Mouse (Mus musculus) brown adipose tissue, adult 24 weeks (tissue): Measurements from ENCODE around the gene Zbtb20. TPM values are rescaled to one million over a fixed set of nuclear protein-coding genes. Genes with fewer than 3 reads are reported as not detected.

Experiments used
- H3K27ac ChIP-seq: fragments of 200-500 bp; replicated peaks from 2 replicates; pipeline ENCODE4 v1.5.1; 2012; ENCODE audit warnings: low read depth, mild to moderate bottlenecking, low read length
- H3K4me1 ChIP-seq: fragments of 200-500 bp; 2 replicates; pipeline ENCODE4 v1.6.1; 2012; ENCODE audit warnings: low read length, mixed read lengths; ENCODE audit not compliant: control insufficient read depth, insufficient read depth, insufficient read length
- H3K4me3 ChIP-seq: fragments of 200-500 bp; 2 replicates; pipeline ENCODE4 v1.5.1; 2012; ENCODE audit warnings: low read depth, mild to moderate bottlenecking, low read length, moderate library complexity; ENCODE audit not compliant: insufficient read depth
- polyA plus RNA-seq: library from polyadenylated mRNA; stranded (reverse); fragments of >200 nt; gene quantifications from 2 replicates; pipeline ENCODE4 v1.2.4, GENCODE M21; 2012; ENCODE audit not compliant: missing spikeins, insufficient read depth, insufficient read length

The Zbtb20 gene
- polyA plus RNA-seq, 1 experiment = 30.7 TPM

GRCm38 (mm10) chr16:43405089-43405488 is 529.4 kb downstream of the Zbtb20 start:
- Histone ChIP-seq H3K27ac (peak overlapping the region; percentile 41; the same call in 1 of the 2 replicates), H3K4me3 (no peak overlapping the region), H3K4me1 (peaks cover 35% of the 10 kb centered on the region)

- Histone ChIP-seq H3K4me3 (no peak overlapping the region), H3K27ac (peak overlapping the region; percentile 0), H3K4me1 (peaks cover 39% of the 10 kb centered on the region)
These were observed 532.0 kb downstream of the Zbtb20 start for GRCm38 (mm10) chr16:43407594-43408142.

DNA sequence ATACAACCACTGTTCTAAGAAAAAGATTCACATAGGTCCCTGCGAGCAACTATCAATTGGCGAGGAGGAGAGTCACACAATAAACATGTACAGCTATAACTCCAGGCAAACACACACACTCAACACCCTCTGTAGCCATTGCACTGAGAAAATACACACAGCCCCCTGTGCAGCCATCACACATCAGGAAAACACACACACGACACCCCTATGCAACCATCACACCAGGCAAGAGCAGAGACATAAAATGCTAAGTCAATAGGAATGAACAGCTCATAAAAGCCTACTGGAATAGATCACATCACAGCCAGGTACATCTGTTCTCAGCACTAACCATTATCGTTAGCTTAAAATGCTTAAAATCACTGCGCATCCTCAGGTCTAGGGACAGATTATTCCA is 532.9 kb downstream of the Zbtb20 start:
- H3K27ac ChIP-seq = peak overlapping the region; percentile 73
- peaks cover 36% of the 10 kb centered on the region for H3K4me1 ChIP-seq
- H3K4me3 ChIP-seq = no peak overlapping the region

DNA sequence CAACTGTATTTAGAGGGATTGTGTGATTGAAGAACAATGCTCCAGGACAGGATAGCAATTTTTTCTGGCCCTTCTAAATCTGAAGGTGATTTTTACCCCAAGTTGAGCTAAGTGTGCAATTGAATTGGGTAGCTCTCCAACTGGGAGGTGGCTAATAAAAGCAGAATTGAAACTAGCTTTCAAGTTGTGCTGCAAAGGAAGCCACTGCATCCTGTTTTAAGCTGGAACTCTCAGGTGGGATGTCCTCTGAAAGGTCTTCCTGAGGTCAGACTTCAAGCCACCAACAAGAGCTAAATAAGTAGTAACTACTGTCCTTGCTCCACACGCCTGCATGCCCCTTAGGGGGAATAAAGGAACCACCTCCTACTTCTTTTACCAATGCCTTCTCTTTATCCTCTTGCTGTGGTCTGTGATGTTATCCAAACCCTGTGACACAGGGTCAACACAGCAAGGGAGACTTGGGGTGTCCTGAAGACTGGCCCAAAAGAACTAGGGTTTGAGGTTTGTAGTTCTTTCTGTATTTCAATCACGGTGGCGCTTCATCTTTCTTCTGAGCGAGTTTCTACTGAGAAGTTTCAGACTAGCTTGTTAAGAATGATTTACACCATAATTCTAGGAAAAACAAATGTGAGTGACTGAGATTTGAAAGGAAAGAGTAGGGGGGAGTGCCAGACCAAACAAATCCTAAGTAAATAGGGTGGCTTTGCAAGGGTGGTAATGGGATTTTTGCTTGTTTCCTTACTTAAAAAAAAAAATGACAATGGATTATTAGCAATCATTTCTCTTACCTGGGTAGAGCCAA is 533.6 kb downstream of the Zbtb20 start:
- H3K27ac ChIP-seq = peak overlapping the region; percentile 82
- no peak overlapping the region for H3K4me3 ChIP-seq
- H3K4me1 ChIP-seq = peaks cover 31% of the 10 kb centered on the region

DNA sequence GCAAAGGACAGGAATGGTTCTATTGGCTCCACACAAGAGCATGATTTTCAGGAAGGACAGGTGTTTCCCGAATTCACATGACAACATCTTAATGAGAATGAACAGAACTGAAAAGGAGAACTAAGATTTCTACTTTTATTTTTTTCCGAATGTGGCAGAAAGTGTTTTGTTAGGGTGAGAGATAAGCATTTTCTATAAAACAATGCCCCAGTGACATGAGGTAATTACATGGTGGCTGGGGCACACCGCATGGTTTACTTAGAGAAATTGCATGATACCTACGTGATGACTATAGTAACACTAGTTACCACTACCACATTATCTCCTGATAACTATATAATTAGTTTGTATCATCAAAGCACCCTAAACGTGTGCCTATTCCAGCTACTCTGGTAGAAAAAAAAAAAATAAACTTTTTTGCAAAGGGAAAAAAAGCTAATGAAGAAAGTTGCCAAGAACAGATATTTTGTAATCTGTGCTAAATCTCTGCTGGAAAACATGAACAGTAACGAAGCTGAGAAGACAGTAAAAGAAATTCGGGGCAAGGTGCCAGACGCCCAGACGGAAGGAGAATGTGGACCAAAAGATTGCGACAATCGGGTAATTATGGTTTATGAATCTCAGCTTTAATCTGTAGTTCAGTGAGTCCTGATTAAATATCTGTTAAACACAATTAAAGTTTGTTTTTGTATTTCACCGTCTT is 534.4 kb downstream of the Zbtb20 start:
- no peak overlapping the region; the same call in 1 of the 2 replicates for H3K27ac ChIP-seq
- H3K4me3 ChIP-seq = no peak overlapping the region
- peaks cover 28% of the 10 kb centered on the region for H3K4me1 ChIP-seq

DNA sequence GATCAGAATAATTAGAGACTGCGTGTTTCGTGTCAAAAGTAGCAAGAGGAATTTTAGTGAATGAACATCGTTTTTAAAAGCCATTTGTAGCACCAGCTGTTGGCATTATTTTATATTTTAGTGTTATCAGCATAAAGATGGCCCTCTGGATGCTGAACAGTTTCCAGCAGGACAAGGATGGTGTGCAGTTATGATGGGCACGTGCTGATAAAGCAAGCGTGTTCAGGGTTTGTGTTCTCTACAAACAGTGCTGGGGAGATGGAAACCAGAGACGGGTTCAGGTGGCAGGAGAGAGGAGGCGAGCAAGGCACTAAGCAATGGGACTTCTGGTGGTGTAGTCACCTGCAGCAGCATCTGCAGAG is 534.9 kb downstream of the Zbtb20 start:
- H3K4me3 ChIP-seq = no peak overlapping the region
- H3K27ac ChIP-seq = peak overlapping the region; percentile 20
- peaks cover 28% of the 10 kb centered on the region for H3K4me1 ChIP-seq

- H3K4me3 ChIP-seq = no peak overlapping the region
- peak overlapping the region; percentile 16; the same call in 1 of the 2 replicates for H3K27ac ChIP-seq
- peaks cover 11% of the 10 kb centered on the region for H3K4me1 ChIP-seq
These were observed 540.2 kb downstream of the Zbtb20 start for GRCm38 (mm10) chr16:43415864-43416263.

GRCm38 (mm10) chr16:43419923-43420322 is 544.2 kb downstream of the Zbtb20 start:
- H3K27ac ChIP-seq = peak overlapping the region; percentile 75; the same call in 1 of the 2 replicates
- H3K4me3 ChIP-seq = no peak overlapping the region

GRCm38 (mm10) chr16:43428955-43429354 is 553.3 kb downstream of the Zbtb20 start:
- H3K27ac ChIP-seq = no peak overlapping the region
- peaks cover 15% of the 10 kb centered on the region for H3K4me1 ChIP-seq
- H3K4me3 ChIP-seq = no peak overlapping the region

More at GRCm38 (mm10) chr16:43419923-43420322, 544.2 kb downstream of the Zbtb20 start:
- H3K4me1 ChIP-seq = peaks cover 8% of the 10 kb centered on the region

- Histone ChIP-seq H3K4me1 (peaks cover 15% of the 10 kb centered on the region), H3K27ac (no peak overlapping the region), H3K4me3 (no peak overlapping the region)
These were observed 554.3 kb downstream of the Zbtb20 start for GRCm38 (mm10) chr16:43430030-43430429.

GRCm38 (mm10) chr16:43431514-43432371 is 556.1 kb downstream of the Zbtb20 start:
- peak overlapping the region; percentile 49 for H3K27ac ChIP-seq
- H3K4me3 ChIP-seq = peak overlapping the region; percentile 13; the same call in 1 of the 2 replicates
- peaks cover 15% of the 10 kb centered on the region for H3K4me1 ChIP-seq

- no peak overlapping the region for H3K4me3 ChIP-seq
- peaks cover 17% of the 10 kb centered on the region for H3K4me1 ChIP-seq
- no peak overlapping the region for H3K27ac ChIP-seq
These were observed 559.3 kb downstream of the Zbtb20 start for GRCm38 (mm10) chr16:43434941-43435340.

DNA sequence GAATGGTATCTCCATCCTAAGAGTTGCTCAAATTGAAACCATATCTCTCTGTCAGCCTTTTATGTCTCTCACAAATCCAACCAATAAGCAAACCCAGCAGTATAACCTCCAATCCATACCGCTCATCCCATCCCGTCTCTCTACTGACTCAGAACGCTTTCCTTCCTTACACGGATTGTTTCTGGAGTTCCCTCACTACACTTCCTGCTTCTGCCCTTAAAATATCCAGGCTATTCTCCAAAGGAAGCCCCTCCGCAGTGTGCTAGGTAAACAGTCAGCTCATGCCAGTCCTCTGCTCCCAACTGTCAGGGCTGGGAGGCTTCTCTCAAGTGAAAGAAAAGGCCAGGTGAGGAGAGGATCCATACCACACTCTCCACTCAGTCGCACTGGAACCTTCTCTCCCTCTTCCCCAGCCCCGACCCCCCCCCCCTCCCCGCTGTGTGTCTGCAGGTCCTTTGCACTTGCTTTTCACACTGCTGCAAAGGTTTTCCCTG is 563.2 kb downstream of the Zbtb20 start:
- H3K27ac ChIP-seq = 0 out of 2 replicates have a peak overlapping the region, but pooled peaks have one; percentile 8
- H3K4me1 ChIP-seq = peaks cover 4% of the 10 kb centered on the region
- no peak overlapping the region for H3K4me3 ChIP-seq

DNA sequence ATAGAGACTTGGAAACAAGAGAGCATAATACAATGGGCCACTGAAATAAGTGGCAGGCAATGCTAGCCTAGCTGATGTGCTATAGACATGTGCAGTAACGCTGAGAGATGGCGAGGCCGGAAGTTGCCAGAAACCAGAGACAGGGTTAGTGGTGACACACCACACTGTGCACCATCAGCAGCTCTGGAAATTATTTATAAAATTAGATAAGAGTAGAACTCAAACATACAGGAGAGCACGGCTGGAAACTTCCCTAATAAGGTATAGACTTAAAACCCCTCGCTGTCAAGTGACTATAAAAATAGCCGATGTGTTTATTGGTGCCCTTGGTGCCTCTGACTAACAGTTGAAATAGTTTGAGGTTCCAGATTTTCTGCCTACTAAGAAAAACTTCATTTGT is 565.7 kb downstream of the Zbtb20 start:
- H3K4me1 ChIP-seq = peaks cover 4% of the 10 kb centered on the region
- no peak overlapping the region for H3K27ac ChIP-seq
- no peak overlapping the region for H3K4me3 ChIP-seq
